Mouse (Mus musculus) adrenal gland, postnatal 4 days (tissue): ENCODE measurements around the gene Slc24a1. TPM values are rescaled to one million over a fixed set of nuclear protein-coding genes. Genes with fewer than 3 reads are reported as not detected.
"Not testable (repeated sequence)": the region's sequence is repeated elsewhere in the genome, so short reads cannot be mapped to it uniquely, and the experiment has no call there.

Source experiments
- DNase-seq, 2 experiments: peaks; one replicate each; pipeline ENCODE4 v3.0.0; 2021 to 2022; ENCODE audit warnings: low spot score in 2 of 2, mixed read lengths in 2 of 2
- long read RNA-seq, 2 experiments: library from polyadenylated mRNA; stranded (forward); transcript quantifications; one replicate each; pipeline ENCODE4 v2.0.0; 2021
- total RNA-seq, 2 experiments: library from RNA; stranded (reverse); gene quantifications; 2 replicates each; pipeline ENCODE4 v1.2.3; 2021

Slc24a1 gene
- under 1 TPM in 1 of 2 experiments, not detected in 1; 0.08 TPM for total RNA-seq
- long read RNA-seq, experiment 1, result 0 reads
- long read RNA-seq, experiment 2, result 0 reads

DNA sequence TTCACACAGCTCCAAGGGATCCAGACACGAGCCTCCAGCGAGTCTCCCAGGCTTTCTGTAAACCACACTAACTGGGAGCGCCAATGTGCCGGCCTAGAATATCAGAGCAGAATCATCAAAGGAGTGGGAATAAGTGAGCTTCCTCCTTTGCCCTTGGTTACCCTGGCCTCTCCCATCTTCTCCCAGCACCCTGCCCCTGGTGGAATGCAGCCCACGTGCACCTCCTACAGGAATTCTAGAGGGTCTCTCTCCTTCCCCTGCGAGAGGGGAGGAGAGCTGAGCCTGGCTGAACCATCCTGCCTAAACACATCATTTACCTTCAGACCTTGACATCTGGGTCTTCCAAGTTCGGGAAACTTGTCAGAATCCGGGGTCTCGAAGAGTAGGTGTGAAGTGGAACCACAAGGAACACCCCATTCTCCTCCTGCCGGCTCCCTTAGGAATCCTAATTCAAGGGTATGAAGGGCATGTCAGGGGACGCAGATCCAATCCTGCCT lies at the start of gene Slc24a1:
Gene Slc24a1 (minus strand): TSS at position 447 of the 497 bp plus-strand sequence.
- no peak for DNase-seq

DNA sequence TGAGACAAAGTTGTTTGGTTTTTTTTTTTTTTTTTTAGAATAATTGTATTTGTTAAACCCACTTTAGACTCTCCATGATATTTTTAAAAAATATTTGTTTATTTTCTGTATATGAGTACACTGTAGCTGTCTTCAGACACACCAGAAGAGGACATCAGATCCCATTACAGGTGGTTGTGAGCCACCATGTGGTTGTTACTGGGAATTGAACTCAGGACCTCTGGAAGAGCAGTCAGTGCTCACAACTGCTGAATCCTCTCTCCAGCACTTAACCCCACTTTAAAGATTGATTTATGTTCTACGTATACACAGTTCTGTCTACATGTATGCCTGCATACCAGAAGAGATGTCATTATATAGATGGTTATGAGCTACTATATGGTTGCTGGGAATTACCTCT lies 44.1 kb upstream of the Slc24a1 start:
- not testable (repeated sequence) for DNase-seq

DNA sequence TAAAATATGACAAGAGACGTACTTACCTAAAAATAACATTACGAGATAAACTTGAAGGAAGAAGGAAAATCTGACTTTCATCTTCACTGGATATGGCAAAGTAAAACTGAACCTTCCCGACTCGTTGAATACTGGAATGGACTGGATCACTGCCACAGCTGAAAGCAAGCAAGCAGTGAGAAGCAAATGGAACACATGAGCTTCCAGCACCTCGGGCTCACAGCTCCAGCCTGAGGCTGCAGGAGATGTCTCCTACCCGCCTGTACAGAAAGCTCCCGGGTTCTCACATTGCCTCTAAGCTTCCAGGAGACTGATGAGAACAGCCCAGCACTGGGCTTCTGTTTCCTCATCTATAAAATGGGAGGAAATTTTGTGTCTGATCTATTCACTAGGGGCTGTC lies 38.9 kb upstream of the Slc24a1 start:
- DNase-seq, result no peak

DNA sequence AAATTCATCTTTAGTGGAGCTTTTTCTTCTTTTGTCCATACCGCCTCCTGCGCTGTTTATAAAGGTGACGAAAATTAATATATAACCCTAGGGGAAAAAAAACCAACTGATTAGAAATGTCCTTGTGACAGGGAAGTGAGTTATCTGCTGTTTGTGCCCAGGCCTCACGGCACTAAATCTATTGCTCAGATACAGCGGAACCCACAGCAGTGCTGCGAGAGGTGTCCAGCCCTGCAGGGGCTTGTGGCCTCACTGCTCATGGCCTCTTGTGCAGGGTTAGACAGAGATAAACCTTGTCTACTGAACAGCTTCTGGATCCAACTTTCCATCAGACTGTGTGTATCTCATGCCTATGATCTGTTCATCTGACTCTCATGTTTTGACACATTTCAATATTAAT lies 37.0 kb upstream of the Slc24a1 start:
- no peak for DNase-seq

DNA sequence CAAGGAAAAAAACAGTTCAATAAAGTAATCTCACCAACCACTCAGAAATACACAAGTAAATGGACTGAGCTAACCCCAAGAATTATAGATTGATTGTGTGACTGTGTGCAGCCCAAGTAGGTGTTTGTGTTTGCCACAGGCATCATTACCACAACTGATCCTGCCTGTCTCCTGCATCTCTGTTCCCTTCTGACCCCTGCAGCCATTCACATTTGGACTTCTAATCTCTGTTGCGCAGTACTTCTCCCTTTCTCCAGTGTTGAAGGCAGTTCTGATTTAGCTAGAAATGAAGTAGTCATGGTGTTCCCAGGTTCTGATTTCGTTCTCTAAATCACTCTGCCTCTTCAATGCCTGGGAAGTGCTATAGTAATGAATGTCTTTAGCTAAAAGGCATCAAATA lies 36.2 kb upstream of the Slc24a1 start:
- no peak for DNase-seq

DNA sequence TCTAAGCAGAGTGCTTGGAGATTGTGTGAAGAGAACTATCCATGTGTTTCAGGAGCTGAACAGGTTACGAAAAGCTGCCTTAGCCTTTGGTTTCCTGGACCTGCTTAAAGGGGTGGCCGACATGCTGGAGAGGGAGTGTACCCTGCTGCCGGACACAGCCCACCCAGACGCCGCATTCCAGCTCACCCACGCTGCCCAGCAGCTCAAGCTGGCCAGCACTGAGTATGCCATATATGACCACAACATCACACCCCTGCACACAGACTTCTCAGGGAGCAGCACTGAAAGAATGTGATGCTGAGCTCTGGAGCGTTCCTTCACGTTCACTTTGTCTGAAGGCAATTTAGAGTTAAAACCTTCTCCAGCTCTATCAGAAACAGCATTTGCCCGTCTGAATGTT lies 34.4 kb upstream of the Slc24a1 start:
- DNase-seq, result no peak

DNA sequence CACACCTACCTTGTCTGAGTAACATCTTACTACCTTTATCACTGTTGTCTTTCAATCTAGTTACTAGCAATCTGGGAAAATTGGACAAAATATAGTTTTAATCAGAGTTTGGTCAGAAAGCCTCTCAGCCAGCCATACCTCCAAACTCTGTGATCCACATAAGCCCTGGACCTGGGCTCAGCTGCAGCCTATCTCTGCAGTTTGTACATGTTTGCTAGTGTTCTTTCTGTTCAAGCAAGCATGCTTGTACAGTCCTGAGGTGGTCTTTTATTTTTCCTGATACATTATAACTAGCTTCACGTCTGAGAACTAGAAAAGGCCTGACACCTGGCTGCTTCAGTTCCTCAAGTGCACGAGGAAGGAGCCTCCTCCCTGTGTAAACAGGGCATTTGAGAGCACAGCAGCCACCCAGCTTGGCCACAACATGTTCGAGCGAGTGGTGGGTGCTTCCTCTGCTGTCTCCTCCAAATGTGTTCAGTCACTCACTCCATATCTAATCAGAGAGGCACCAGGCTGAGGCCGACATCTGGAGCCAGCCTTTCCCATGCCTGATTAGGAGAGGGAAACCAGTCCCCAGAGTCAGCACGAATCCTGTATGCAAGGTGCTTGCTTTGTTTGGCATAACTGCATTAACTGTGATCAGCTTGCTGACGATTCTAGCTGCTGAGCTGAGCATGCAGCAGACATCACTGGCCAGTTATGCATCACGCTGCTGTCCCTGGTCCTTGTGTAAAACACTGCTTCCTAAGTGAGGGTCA lies 33.8 kb upstream of the Slc24a1 start:
- DNase-seq, result no peak

DNA sequence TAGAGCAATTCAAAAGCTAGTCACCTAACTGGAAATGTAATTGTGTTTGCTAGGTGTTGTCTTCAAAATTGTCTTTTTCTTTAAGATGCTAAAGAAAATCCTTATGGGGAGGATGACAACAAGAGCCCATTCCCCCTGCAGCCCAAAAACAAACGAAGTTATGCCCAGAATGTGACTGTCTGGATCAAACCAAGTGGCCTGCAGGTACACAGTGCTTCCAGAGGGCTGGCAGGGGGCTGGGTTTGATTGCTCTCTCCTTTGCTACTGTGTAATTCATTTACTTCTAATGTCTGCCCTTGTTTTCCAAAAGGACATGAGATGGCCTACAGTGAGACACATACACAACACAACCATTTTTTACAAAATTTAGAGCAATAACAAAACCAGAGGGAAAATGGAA lies 30.5 kb upstream of the Slc24a1 start:
- DNase-seq, result no peak

DNA sequence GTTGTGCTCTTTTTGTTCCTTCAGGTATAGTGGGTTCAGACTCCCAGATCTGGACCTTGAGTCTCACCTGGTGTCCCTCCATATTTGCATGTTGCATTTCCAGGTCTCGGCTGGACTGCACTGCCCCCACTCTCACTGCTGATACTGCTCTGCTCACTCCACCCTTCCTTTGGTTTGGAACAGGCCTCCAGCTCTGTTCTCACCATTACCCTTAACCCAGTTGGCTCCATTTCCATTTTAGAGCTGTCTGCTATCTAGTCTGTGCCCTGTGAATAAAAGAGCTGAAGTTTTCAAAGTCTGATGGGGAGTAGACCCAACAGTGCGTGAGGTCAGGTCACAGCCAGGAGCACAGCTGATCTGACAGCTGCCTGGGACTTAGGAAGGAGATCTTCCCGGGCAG lies 29.1 kb upstream of the Slc24a1 start:
- no peak for DNase-seq

DNA sequence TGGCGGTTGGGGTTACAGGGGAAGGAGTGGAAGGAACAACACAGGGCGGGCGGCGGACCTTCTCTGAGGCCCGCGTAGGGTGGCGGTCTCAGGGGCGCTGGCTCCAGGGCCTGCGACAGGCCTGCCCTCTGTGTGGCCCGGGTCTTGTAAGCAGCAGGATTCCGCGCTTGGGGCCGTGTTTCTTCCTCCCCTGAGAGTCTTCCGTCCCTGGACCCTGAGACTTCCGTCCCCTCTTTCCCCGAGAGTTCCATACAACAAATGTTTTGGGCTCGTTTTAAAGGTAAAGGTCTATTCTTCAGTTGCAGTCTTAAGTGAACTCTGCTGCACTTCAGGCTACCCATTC lies 9.5 kb upstream of the Slc24a1 start:
- no peak for DNase-seq

DNA sequence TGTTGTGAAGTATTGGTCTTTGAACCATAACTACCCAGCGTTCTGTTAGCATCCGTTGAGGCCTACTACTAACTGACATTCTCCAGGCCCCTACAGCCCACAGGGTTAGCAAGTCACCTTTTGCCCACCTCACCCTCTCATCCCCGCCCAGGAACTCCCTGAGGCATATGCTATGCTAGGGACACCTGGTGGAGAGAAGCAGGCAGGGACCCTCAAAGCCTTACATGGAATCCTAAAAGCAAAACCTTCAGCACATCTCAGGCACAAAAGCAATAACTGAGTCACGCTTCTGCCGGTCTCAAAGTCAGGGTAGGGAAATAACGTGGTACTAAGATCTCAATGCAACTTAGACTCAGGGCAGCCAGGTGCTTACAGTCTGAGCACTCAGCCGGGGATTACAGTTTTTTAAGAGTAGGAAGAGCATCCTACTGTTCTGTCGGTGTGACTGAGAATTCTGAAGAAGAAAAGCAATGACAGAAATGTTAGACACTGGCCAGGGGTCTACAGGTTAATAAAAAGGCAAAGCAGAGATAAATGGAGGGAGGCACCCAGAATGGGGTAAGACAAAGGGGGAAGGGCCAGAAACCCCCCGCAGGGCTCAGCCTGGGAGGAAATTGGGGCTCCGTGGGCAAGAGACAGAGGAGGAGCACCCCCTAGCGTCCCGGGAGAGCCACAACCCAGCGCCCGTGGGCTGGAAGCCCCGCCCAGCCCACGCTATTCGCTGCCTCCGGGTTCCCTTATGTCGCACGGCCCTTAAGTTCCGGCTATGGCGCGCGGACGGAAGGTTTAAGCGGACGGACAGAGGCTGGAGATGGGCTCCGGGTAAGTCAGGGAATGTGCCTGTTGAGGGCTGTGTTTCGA lies 8.9 kb upstream of the Slc24a1 start, which contains the start of gene Ints14:
Gene Ints14 (plus strand): TSS at position 789 of the 861 bp plus-strand sequence.
- DNase-seq, result peak; percentile 93 to 95

DNA sequence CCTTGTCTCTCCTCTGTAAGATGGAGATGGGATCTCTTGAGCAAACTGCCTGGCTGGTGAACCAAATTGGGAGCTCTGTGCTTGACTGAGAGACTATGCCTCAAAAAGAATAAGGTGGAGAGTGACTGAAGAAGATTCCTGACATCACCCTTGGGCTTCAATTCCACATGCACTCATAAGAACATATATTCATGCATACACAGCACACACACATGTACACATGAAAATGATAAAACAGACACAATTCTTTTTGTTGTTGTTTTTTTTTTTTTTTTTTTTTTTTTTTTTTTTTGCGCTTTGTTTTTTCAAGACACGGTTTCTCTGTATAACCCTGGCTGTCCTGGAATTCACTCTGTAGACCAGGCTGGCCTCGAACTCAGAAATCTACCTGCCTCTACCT lies 5.9 kb upstream of the Slc24a1 start:
- DNase-seq, result no peak

DNA sequence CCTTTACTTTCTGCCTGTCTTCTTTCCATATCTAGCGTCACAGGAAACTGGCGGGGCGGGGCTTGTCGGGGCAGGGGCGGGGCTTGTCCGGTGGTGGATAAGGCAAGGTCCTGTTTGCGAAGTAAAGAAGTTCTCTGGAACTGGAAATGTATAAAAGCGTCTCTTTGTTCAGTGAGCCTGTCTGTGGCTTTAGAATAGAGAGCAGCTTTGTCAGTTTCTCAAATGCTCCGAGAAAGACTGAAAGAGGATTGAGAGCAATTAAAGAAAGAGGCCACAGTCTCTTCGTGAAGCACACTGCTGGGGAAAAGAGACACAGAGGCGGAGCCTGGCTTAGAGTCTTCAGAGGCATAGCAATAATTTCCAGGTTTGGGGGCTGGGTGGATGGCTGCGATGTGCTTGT lies 4.9 kb upstream of the Slc24a1 start:
- DNase-seq, result no peak

DNA sequence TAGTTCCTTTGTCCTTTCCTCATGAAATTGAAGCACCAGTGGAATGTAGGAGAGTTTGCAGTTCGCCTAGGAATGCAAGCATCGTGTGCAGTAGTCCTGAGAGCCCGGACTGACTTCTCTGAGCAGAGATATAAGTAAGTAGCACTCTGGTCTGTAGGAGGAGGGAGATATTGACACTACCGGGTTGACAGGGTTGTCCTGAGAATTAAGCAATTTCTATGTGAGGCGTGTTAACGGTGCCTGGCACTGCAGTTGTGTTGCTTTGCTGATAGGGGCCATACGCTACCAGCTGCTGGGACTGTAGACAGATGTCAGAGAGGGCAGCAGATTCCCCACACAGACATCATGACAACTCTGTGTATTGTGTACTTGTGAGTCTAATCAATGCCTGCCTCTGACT lies 1.8 kb upstream of the Slc24a1 start:
- no peak for DNase-seq

DNA sequence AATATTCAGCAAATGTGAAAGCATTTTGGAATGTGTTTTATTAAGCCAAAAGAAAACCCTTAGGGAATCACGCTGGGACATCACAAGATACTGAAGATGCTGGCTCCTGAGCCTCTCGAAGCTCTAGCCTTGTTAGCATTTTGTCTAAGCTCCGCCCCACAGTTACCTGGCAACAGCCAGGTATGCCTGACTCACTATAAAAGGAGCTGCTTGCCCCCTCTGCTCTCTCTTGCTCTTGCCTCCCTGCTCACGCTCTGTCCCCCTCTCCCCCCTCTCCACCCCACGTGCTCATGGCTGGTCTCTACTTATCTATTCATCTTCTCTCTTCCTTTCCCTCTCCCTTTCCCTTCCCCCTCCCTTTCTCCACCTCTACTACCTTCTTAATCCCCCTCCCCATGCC lies 648 bp upstream of the Slc24a1 start:
- no peak for DNase-seq

DNA sequence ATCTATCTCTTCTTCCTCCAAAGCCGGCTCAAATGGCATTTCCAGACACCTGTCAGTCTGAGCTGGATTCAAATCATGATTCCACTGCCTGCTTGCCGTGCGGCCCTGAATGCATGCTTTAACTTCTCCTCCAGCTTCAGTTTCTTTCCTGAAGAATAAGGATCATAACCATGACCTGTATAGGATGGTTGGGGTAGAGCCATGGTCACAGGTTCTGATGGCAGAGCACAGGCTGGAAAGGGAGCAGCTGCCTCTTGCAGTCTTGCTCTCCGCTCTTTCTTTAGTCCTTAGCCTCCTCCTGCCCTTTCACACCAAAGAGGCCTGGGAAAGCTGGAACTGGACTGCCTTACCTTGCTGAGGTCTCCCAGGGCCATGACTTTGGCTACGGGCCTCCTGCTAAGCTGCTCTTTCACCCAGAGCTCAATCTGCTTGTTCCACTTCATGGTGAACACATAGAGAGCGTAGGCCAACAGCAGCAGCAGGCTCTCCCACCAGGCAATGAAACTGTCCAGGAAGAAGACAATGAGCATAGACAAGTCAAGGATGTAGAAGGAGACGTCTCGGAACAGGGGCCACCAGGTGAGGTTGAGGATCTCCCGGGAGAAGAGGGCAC lies 3.8 kb downstream of the Slc24a1 start:
- DNase-seq, result no peak

DNA sequence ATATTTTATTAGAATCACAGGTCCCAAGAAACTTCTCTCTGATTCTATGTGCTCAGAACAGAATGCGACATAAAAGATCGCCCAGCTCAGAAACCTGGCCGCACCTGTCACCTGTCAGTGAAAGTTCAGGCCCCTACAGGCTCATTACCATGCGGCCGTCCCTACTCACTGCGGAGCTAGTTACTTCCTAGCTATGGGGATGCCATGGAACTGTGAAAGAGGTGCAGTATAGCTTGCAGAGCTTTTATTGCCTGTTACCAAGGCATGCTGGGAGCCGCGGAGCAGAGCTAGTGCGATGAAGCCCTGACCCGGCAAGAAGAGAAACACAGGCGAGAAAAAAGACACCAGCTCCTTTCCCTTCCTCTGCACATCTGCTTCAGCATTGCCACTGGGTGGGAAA lies 7.4 kb downstream of the Slc24a1 start:
- no peak for DNase-seq

DNA sequence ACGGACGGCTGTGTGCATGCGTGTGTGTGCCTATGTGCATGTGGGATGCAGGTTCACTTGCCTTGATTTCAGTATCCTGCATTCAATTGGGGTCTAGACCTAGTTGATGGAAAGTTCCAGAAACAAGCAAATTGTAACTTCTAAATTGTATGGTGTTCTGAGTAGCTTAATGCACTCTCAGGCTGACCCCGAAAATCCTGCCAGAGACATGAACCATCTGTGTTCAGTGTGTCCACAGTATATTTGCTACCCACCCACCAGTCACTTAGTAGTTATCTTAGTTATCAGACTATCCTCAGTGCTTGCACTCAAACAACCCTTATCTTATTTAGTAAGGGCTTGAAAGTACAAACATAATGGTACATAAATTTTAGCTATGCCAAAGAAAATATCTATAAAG lies 9.8 kb downstream of the Slc24a1 start:
- no peak for DNase-seq

DNA sequence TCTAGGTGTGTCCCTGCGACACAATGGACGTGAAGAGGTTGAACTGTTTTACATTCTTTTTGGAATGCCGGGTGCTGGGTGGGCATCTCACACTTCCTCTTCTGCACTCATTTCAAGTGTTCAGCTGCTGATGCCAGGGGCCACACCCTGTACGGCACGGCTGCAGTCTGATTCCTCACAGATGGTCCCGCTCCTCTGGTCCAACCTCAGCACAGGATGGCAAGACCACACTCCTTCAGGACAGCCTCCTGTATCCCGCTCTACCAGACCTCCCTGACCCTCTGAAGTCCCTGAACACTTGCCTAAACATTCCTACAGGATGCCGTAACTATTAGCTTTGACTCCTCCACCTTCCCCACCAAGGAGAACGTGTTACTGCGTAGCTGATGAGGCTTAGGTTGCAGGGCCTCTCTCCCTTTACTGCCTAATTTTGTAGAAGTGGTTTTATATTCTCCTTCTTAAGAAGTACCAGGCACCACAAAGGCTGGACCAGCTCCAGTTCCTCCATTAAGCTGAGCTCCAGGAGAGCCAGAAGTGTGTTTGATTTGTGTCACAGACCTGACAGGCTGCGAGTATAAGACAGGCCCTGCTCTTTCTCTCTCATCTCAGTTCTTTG lies 10.6 kb downstream of the Slc24a1 start:
- no peak for DNase-seq

DNA sequence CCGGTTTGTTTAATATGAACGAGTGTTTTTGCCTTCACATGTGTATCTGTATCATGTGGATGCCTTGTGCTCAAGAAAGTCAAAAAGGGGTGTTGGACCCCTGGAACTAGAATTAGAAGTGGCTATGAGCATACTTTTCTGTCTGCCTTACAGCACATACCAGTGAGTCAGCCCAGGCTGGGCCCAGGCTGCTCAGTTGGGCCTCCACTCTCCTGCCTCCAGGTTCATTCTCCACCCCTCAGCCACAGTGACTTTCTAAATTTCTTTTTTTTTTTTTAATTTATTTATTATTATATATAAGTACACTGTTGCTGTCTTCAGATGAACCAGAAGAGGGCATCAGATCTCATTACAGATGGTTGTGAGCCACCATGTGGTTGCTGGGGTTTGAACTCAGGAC lies 11.6 kb downstream of the Slc24a1 start:
- no peak for DNase-seq

DNA sequence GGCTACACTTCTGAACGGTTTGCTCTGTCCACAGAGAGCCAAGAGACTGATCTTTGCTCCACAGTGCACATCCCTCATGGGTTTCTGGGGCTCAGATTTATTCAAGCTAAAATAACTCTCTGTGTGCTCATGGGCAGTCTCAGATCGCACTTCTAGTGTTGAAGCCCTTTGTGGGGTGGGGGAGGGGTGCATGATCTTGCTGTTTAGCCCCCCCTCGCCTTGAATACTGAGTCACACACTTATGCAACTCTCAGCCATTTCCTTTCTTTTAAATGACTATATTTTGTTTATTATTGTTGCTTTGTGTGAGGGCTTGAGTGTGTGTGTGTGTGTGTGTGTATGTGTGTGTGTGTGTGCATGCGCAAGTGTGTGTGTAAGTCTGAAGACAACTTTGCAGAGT lies 12.1 kb downstream of the Slc24a1 start:
- DNase-seq, result no peak
